ENCODE assay signal across 8 mouse cellular contexts in genomic region chr2:153478583-153478982, GRCm38 (mm10). TPM values are rescaled to one million over a fixed set of nuclear protein-coding genes. Genes with fewer than 3 reads are reported as not detected.
DNase-seq lines count a peak whose midpoint lies in the region; ATAC-seq lines count a peak whose summit lies in the region.

No protein-coding gene starts in this region.

- 14% methylated on average over 4 of the region's 4 CpGs for WGBS in hindbrain, embryonic 16.5 days

- H3K4me2 ChIP-seq in hindbrain, embryonic 16.5 days (ENCODE audit: low read length): no peak overlapping the region

- H3K36me3 ChIP-seq in hindbrain, embryonic 16.5 days (ENCODE audit: control insufficient read depth, insufficient read depth, low read length): no peaks in the 10 kb centered on the region

- H3K4me3 ChIP-seq in hindbrain, embryonic 16.5 days (ENCODE audit: low read length): no peak overlapping the region

- H3K9me3 ChIP-seq in hindbrain, embryonic 16.5 days (ENCODE audit: control insufficient read depth, low read length): no peaks in the 10 kb centered on the region

- H3K9ac ChIP-seq in hindbrain, embryonic 16.5 days (ENCODE audit: low read depth, low read length): no peak overlapping the region

- no peaks in the 10 kb centered on the region for H3K27me3 ChIP-seq in hindbrain, embryonic 16.5 days (replicated peaks; ENCODE audit: control insufficient read depth, insufficient read depth, low read length)

- intact Hi-C loops in left cerebral cortex, postnatal 25 days (cut with DNase I): loop anchor here (1.0 kb wide), 1 partner anchor 108 kb away; no protein-coding TSS in a partner anchor

- H3K27ac ChIP-seq in hindbrain, embryonic 16.5 days (ENCODE audit: low read depth, low read length): no peak overlapping the region

- peak; percentile 75 for ATAC-seq in hindbrain, embryonic 16.5 days
- peak; percentile 58 for ATAC-seq in megakaryocyte progenitor cell, adult 5-6 weeks (replicated peaks; ENCODE audit: poor library complexity)

- DNase-seq in layer of hippocampus, adult 11-12 months (ENCODE audit: low spot score): peak; percentile 79
- DNase-seq in layer of hippocampus, adult 9-10 months (ENCODE audit: low spot score): no peak
- peak; percentile 57 to 83 for DNase-seq in cerebellum, postnatal 4 days (ENCODE audit: low spot score in 2 of 2)
- DNase-seq in gastrocnemius, postnatal 10 days: peak; percentile 70
- peak; percentile 62 to 77 for DNase-seq in left cerebral cortex, postnatal 25 days (ENCODE audit: low spot score in 2 of 2)
- peak; percentile 70 for DNase-seq in right cerebral cortex, postnatal 4 days

- H3K4me1 ChIP-seq in hindbrain, embryonic 16.5 days (ENCODE audit: control insufficient read depth, insufficient read depth, low read depth, low read length): peaks cover 33% of the 10 kb centered on the region

RNA-seq across cellular contexts. Expression of gene 4930404H24Rik, which starts 14.0 kb away (rescaled TPM):
- total RNA-seq in gastrocnemius, postnatal 10 days (2021): not detected
- polyA plus RNA-seq in hindbrain, embryonic 16.5 days (2015; fragmentation: Nextera tagmentation; extraction: Ambion mirVana): not detected in 2 replicates
- not detected for total RNA-seq in left cerebral cortex, postnatal 25 days (2021)
- total RNA-seq in megakaryocyte progenitor cell, adult 5-6 weeks (2015): not detected in 2 replicates
- not detected in 2 replicates for total RNA-seq in megakaryocyte progenitor cell, adult 5-6 weeks (2017)

RNA-seq across cellular contexts. Expression of gene Nol4l, which starts 51.2 kb away (rescaled TPM):
- 1 to 10 TPM; 4.3 to 6.3 TPM for total RNA-seq in gastrocnemius, postnatal 10 days (2021)
- 33.7 and 40.7 TPM in 2 replicates for polyA plus RNA-seq in hindbrain, embryonic 16.5 days (2015; fragmentation: Nextera tagmentation; extraction: Ambion mirVana)
- total RNA-seq in left cerebral cortex, postnatal 25 days (2021): 10 to 100 TPM; 45.0 to 48.4 TPM
- 3.0 and 4.4 TPM in 2 replicates for total RNA-seq in megakaryocyte progenitor cell, adult 5-6 weeks (2015)
- 1.4 and 3.7 TPM in 2 replicates for total RNA-seq in megakaryocyte progenitor cell, adult 5-6 weeks (2017)

Comparison
In these comparisons a context has a peak if more than half of its experiments do, and no peak if none do; other contexts are left out.
1. RNA of gene Nol4l, which starts 51.2 kb away (total RNA-seq): 45.0 to 48.4 TPM in left cerebral cortex, postnatal 25 days; 4.3 to 6.3 TPM in gastrocnemius, postnatal 10 days and 1.4 to 4.4 TPM in megakaryocyte progenitor cell, adult 5-6 weeks; every median in the first group is over 4 times any median in the second.